Mouse (Mus musculus) bone marrow macrophage, adult 2 months (primary cell): ENCODE data around the gene Krtcap2. TPM values are rescaled to one million over a fixed set of nuclear protein-coding genes. Genes with fewer than 3 reads are reported as not detected.
A peak's percentile ranks its signal among the peaks of the same experiment; 100 is the strongest.

Experiments used
- H3K27ac ChIP-seq: 2 replicates; pipeline ENCODE4 v1.5.1; 2012; ENCODE audit warnings: low read depth, low read length; ENCODE audit not compliant: insufficient read depth
- H3K4me1 ChIP-seq: 2 replicates; pipeline ENCODE4 v1.6.1; 2012; ENCODE audit warnings: low read length; ENCODE audit not compliant: control insufficient read depth, insufficient read depth
- H3K4me3 ChIP-seq: 2 replicates; pipeline ENCODE4 v1.5.1; 2012; ENCODE audit warnings: mild to moderate bottlenecking, low read length, moderate library complexity; ENCODE audit not compliant: insufficient read depth
- CTCF ChIP-seq: IDR thresholded peaks from 2 replicates; pipeline ENCODE4 v1.5.1; 2012; ENCODE audit warnings: low read depth, mild to moderate bottlenecking, low read length, moderate library complexity
- POLR2A ChIP-seq: IDR thresholded peaks from 2 replicates; pipeline ENCODE4 v1.6.1; 2012; ENCODE audit warnings: mild to moderate bottlenecking, low read depth, low read length, borderline replicate concordance
- polyA plus RNA-seq: library from polyadenylated mRNA; stranded (reverse); fragments of >200 nt; gene quantifications from 2 replicates; pipeline ENCODE4 v1.2.4, GENCODE M21; 2012; ENCODE audit not compliant: missing spikeins, insufficient read depth, insufficient read length

Gene Krtcap2
- polyA plus RNA-seq = 94.1 and 97.0 TPM in 2 replicates

DNA sequence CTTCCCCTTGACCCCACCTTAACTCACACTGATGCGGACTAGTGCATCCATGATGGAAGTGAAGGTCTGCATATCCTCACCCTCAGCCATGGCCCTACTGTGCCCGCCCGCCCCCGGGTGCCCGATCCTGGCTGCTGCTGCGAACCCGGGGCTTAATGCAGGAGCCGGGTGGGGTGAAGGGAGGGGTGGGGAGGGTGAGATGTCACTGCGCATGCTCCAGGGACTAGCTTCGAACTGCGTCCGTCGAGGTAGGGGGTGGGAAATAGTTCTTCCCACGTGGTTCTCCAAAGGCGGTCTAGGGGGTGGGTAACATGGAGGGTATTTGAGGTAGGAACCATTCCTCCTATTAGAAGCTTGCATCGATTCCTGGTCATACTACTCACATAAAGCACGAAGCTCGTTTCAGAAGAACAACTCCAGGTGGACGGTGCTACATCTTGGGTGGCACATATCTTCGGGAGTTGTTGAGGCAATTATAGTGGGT lies at the start of gene Krtcap2:
Krtcap2 (plus strand) TSS at position 279 of the 484 bp plus-strand sequence.
- TF ChIP-seq POLR2A = no peak
- 0 out of 2 replicates have a peak, but pooled peaks have one; percentile 0 for TF ChIP-seq CTCF
- Histone ChIP-seq H3K4me3 (peak within 1 kb of the TSS; percentile 81), H3K27ac (peak within 1 kb of the TSS; percentile 43), H3K4me1 (peaks cover 16% of the 10 kb centered on the region)

DNA sequence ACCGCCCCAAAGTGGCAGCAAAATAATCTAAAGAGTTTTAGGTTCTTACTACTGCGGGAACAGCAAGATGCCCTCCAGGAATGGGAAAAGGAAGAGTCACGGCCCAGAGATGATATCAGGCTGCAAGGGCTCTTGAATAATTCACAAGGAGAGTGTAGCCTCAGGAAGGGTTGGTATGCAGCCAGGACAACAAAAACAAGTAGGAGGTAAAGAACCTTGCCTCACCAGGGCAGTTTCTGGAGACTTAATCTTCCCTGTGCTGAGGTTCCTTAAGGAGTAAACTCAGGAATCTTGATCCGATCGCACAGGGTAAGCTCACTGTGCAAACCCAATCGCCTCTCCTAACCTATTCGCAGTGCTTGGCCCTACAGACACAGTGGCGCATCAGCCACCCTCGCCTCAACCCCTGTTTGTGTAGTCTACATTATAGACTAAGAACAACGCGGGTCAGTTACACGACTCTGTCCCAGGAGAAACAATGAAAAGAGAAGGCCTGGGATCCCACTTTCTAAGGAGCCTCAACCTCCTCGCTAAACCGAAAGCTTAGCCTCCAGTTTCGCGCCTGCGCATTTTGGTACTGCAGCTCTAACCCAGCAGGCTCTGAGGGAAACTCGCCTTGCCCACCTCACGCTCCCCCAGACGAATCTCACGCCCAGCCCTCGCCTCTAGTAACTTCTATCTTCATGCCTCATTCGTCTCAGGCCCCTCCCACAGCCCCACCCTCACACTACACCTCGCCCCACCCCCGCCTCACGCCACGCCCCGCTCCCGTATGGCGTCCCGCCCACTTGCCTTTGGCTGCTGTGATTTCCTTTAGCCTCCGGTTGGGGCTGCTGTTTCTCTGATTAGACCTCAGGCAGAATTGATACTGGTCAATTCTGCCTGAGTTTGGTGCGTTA lies 49.5 kb upstream of the Krtcap2 start:
- peak overlapping the region; percentile 67 for H3K4me3 ChIP-seq
- H3K27ac ChIP-seq = peak overlapping the region; percentile 67

DNA sequence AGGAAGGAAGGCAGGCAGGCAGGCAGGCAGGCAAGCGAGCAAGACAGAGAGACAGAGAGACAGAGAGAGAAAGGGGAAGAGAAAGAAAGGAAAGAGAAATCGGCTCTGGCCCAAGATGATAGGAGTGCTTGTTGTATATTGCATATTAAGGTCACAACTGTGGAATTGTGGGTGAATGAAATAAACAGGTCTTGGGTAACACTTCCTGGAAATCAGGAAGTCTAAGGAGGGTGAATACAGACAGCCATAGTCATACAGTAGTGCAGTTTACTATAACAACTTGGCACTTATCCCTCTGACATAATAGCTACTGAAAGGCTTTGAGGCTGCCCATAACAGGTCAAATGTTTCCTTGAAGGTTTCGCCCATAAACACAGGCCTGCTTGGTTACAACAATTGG lies 45.9 kb upstream of the Krtcap2 start:
- H3K4me3 ChIP-seq = no peak overlapping the region
- peak overlapping the region; percentile 47 for H3K27ac ChIP-seq
- TF ChIP-seq POLR2A = no peak
- TF ChIP-seq CTCF = no peak
- H3K4me1 ChIP-seq = peaks cover 14% of the 10 kb centered on the region

More for the DNA sequence above, 49.5 kb upstream of the Krtcap2 start:
- peaks cover 8% of the 10 kb centered on the region for H3K4me1 ChIP-seq
- 0 out of 2 replicates have a peak, but pooled peaks have one; percentile 72 for TF ChIP-seq POLR2A
- TF ChIP-seq CTCF = no peak

DNA sequence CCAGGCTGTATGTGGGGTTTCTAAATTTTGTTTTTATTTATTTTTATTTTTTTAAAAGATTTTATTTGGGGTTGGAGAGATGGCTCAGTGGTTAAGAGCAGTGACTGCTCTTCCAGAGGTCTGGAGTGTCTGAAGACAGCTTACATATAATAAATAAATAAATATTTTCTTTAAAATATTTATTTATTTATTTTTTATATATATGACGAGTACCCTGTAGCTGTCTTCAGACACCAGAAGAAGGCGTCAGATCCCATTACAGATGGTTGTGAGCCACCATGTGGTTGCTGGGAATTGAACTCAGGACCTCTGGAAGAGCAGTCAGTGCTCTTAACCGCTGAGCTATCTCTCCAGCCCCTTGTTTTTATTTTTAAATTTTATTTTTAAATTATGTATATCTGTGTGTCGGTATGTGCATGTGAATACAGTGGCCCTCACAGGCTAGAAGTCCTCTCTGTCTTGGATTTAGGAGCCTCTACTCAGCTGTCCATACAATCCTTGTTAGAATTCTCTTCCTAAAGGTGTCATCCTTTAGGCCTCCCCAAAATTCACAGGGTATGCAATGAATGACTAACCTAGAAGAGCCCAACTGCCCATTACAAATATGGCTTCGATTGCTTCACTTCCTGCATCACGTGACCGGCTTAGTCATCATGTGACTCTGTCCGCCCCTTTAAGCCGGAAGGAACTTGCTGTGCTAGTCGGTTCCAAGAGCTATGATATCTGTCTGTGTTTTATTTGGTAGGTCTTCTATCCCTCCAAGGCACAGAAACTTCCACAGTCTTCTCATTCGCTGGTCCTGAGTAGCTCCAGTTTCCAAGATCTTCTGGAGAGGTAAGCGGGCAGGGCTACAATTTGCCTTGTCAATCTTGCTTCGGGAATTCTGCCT lies 43.3 kb upstream of the Krtcap2 start, which contains the start of gene Gba:
Gba (plus strand) TSS at position 676 of the 889 bp plus-strand sequence.
- peaks cover 15% of the 10 kb centered on the region for H3K4me1 ChIP-seq
- peak within 1 kb of the TSS; percentile 67 for H3K27ac ChIP-seq
- peak within 1 kb of the TSS; percentile 86 for H3K4me3 ChIP-seq
- TF ChIP-seq POLR2A = no peak
- TF ChIP-seq CTCF = no peak

DNA sequence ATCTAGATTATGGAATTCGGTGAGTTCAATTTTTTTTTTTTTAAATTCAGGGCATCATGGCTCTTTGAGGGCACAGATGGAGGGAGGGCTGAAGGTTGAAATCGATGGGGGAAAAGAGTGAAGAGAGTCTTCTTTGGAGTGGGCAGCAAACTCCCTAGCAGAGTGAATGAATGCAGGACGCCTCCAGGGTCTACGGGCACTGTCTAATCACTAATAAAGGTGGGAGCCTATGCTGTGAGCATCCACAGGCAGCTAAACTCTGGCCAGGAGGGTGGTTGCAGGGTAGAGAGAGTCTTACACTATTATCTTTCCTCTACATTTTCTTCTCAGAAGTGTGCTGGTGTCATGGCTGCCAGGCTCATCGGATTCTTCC lies 42.6 kb upstream of the Krtcap2 start:
- no peak for TF ChIP-seq POLR2A
- TF ChIP-seq CTCF = no peak
- H3K27ac ChIP-seq = peak overlapping the region; percentile 67

DNA sequence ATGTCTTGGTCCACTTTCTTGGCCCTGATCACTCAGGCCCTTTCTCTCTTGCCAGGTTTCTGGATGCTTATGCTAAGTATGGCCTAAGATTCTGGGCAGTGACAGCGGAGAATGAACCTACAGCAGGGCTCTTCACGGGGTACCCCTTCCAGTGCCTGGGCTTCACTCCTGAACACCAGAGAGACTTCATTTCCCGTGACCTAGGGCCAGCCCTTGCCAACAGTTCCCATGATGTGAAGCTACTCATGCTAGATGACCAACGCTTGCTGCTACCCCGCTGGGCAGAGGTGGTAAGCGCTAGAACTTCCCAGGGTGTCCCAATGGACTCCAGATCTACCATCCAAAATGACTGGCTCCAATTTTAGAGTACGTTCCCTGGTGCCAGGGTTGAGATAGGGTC lies 39.7 kb upstream of the Krtcap2 start:
- Histone ChIP-seq H3K4me1 (peaks cover 35% of the 10 kb centered on the region), H3K27ac (no peak overlapping the region), H3K4me3 (no peak overlapping the region)
- no peak for TF ChIP-seq CTCF
- no peak for TF ChIP-seq POLR2A

More for the DNA sequence above, 42.6 kb upstream of the Krtcap2 start:
- peak overlapping the region; percentile 86 for H3K4me3 ChIP-seq
- peaks cover 15% of the 10 kb centered on the region for H3K4me1 ChIP-seq

DNA sequence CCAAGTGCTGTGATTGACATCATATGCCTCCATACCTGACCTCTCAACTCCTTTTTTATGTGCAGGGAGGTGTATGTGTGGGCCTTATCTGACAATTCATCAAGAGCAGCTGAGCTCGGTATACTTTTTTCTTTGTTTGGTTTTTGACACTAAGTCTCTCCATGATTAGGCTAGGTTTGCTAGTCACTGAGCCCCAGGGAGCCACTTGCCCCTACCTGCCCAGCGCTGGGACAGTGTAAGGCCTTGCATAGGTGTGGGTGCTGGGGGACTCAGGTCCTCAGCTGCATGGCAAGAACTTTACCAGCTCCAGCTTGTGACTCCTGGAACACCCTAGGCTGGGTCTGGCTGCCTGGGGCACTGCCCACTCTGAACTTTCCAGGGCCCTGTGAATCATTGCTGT lies 39.1 kb upstream of the Krtcap2 start:
- Histone ChIP-seq H3K4me3 (no peak overlapping the region), H3K27ac (no peak overlapping the region)
- TF ChIP-seq POLR2A (no peak), CTCF (no peak)

DNA sequence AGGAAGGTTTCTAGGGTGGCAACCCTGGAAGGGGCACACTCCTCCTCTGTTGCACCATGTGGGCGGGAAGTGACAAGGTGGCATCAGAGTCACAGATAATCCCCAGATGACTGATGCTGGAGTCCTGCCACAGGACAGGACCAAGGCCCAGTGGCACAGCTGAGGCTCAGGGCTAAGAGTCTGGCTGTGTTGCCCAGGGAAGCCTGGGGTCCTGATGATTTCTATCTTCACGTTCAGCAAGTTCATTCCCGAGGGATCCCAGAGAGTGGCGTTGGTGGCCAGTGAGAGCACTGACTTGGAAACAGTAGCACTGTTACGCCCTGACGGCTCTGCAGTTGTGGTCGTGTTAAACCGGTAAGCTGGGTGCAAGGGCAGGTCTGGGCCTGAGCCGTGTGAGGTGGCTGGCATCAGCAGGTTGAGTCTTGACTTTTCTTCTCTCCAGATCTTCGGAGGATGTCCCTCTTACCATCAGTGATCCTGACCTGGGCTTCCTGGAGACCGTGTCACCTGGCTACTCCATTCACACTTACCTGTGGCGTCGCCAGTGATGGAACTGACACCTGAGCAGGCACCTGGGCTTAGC lies 37.6 kb upstream of the Krtcap2 start:
- TF ChIP-seq CTCF (no peak), POLR2A (no peak)
- peaks cover 47% of the 10 kb centered on the region for H3K4me1 ChIP-seq
- H3K27ac ChIP-seq = no peak overlapping the region
- no peak overlapping the region for H3K4me3 ChIP-seq

More for the DNA sequence above, 39.1 kb upstream of the Krtcap2 start:
- H3K4me1 ChIP-seq = peaks cover 40% of the 10 kb centered on the region

DNA sequence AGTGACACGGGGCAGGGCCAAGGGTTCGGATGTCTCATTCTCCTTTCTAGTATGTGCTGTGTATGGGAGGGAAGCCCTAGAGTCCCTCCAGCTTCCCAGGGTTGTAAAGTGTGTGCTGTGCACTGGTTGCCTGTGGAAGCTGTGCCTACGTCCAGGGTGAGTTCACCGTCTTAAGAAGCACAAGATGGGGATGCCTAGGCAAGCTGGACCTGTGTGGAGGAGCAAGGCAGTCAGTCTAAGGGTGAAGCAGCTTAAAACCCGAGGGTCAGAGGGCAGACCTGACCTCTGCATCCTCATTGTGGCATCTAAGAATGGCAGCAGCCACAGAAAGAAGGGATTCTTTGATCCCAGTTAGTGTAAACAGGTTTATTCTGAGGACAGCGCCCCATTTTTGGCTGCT lies 37.0 kb upstream of the Krtcap2 start:
- peaks cover 47% of the 10 kb centered on the region for H3K4me1 ChIP-seq
- H3K27ac ChIP-seq = no peak overlapping the region
- TF ChIP-seq POLR2A (no peak), CTCF (no peak)
- no peak overlapping the region for H3K4me3 ChIP-seq
